Mouse (Mus musculus): ENCODE data around the gene Sbk1.

The Sbk1 gene

GRCm38 (mm10) chr7:126340896-126341295 lies 68.5 kb downstream of the Sbk1 start:
- no peak for DNase-seq
